Mouse (Mus musculus) lung, postnatal 4 days (tissue): ENCODE results near the gene Gm15093.
"Not testable (repeated sequence)": the region's sequence is repeated elsewhere in the genome, so short reads cannot be mapped to it uniquely, and the experiment has no call there.

Experiments
- DNase-seq, 2 experiments: peaks; one replicate each; pipeline ENCODE4 v3.0.0; 2021

Gene Gm15093

GRCm38 (mm10) chrX:149272077-149272476, at the start of gene Gm15093:
Gene Gm15093, plus strand, starts transcription at chrX:149272377.
- DNase-seq = not testable (repeated sequence)
